Mouse (Mus musculus) megakaryocyte, embryonic 14.5 days (primary cell): ENCODE results near the gene Cobl. TPM values are rescaled to one million over a fixed set of nuclear protein-coding genes. Genes with fewer than 3 reads are reported as not detected.
A peak's percentile ranks its signal among the peaks of the same experiment; 100 is the strongest.

Source experiments
- H3K27me3 ChIP-seq: replicated peaks from 2 replicates; pipeline ENCODE3; 2012; ENCODE audit warnings: inconsistent platforms
- H3K36me3 ChIP-seq: replicated peaks from 2 replicates; pipeline ENCODE3; 2012; ENCODE audit warnings: low read length, inconsistent platforms, mixed read lengths
- H3K4me1 ChIP-seq: 2 replicates; pipeline ENCODE4 v1.6.1; 2012; ENCODE audit warnings: inconsistent platforms
- H3K4me3 ChIP-seq: replicated peaks from 2 replicates; pipeline ENCODE3; 2012; ENCODE audit warnings: moderate library complexity, mild to moderate bottlenecking, inconsistent platforms
- H3K9me3 ChIP-seq: 2 replicates; pipeline ENCODE4 v1.6.1; 2012; ENCODE audit warnings: inconsistent platforms
- FLI1 ChIP-seq: IDR thresholded peaks from 2 replicates; pipeline ENCODE4 v1.6.1; 2012; ENCODE audit warnings: low read length, inconsistent platforms, mixed read lengths
- GATA1 ChIP-seq: IDR thresholded peaks from 3 replicates; pipeline ENCODE4 v1.6.1; 2012; ENCODE audit warnings: mixed read lengths, low read length, inconsistent platforms, borderline replicate concordance
- polyA plus RNA-seq: library from polyadenylated mRNA; stranded (reverse); fragments of >175 nt; gene quantifications from 2 replicates; pipeline ENCODE4 v1.2.3, GENCODE M21; 2012; ENCODE audit warnings: low replicate concordance; ENCODE audit not compliant: insufficient read depth

The Cobl gene
- polyA plus RNA-seq, 1 experiment = not detected

DNA sequence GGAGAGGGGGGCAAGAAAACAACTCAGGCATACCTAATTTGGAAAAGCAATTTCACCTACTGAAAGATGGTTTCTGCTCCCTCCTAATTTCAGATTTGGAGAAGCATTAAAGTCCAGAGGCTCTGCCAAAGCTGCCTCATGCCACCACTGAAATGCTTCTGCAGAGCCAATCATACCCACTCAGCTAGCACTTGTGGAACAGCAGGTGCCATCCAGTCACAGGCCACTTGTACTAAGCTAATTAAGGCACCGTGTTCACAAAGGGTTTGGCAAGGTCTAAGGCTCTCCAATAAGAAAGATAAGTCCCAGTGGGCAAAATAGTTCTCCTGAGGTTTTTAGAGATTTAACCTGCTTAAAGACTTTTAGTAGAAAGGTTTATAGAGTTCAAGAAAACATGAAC lies 143.3 kb downstream of the Cobl start:
- no peaks in the 10 kb centered on the region for H3K4me1 ChIP-seq

DNA sequence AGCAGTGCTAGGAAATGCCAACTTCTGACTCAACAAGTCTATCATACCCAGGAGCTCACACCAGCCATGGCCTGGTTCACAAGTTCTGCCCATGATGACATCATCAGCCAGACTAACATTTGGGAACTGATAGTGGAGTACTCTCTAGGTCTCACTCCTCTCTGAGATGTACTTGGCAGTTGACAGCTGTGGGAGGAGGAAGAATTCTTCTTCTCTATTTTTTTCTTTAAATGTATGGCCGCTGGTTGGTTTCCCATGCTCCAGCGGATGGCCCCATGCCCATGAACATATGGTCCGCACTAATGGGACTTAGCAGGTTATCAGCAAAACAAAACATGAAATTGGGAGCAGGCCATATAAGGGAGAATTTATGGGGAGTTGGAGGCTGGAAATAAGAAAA lies 145.4 kb downstream of the Cobl start:
- no peaks in the 10 kb centered on the region for H3K9me3 ChIP-seq
- H3K36me3 ChIP-seq = no peaks in the 10 kb centered on the region
- H3K4me1 ChIP-seq = no peaks in the 10 kb centered on the region
- H3K4me3 ChIP-seq = no peak overlapping the region
- no peak for TF ChIP-seq FLI1
- no peak for TF ChIP-seq GATA1
- peaks cover under 1% of the 10 kb centered on the region for H3K27me3 ChIP-seq

More for the DNA sequence above, 143.3 kb downstream of the Cobl start:
- Histone ChIP-seq H3K36me3 (no peaks in the 10 kb centered on the region), H3K4me3 (no peak overlapping the region), H3K27me3 (peaks cover 3% of the 10 kb centered on the region), H3K9me3 (no peaks in the 10 kb centered on the region)
- TF ChIP-seq GATA1 = no peak

DNA sequence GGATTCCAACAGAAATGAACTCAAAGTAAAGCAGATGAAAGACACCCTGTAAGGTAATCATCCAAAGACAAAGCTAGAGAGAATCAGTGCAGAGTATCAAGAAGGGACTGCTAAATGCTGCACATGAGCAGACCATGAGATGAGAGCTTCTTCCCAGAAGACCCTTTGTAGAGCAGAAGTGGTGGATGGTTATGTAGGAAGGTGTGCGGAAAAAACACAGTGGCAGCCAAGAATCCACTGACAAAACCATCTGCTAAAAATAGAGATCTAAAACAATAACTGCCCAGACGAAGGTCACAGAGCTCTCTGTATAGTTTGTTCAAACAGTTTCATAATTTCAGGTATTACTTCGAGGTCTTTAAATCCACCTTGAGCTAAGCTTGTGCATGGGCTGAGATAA lies 149.1 kb downstream of the Cobl start:
- Histone ChIP-seq H3K4me1 (no peaks in the 10 kb centered on the region), H3K9me3 (no peaks in the 10 kb centered on the region), H3K27me3 (peaks cover 14% of the 10 kb centered on the region), H3K4me3 (no peak overlapping the region), H3K36me3 (no peaks in the 10 kb centered on the region)
- TF ChIP-seq GATA1 (no peak), FLI1 (no peak)

DNA sequence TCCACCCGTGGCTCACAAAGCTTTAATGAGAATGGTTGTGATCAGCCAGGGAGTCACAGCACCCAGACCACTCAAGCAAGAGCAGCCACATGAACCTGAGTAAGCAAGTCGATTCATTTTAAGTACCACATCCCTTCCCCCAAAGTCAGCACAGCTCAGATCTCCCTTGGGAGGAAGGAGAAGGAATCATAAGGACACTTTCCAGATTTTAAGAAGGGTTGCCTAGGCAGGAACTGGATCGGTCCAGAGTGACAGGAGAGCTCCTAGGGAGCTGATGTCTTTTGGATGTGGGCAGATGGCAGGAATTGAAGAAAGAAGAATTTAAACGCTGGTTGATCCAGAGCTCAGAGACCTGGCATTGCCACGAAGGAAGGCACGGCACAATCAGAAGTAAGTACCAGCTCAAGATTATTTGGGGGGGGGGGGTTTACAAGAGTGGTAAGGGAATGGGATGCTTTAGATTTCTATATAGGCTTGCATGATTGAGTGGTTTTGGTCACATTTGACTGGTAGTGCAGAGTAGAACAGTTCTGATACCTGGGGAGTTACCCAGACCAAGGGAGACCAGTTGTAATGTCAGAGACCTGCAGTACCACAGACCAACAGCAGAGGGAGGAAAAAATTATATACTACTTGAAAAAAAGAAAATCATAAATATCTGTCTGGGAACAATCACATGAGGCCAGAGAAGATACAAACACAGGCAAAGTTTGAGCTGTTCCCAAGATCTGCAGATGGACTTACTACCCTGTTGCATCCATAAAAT lies 150.3 kb downstream of the Cobl start:
- peaks cover 11% of the 10 kb centered on the region for H3K4me1 ChIP-seq
- H3K9me3 ChIP-seq = no peaks in the 10 kb centered on the region
- no peaks in the 10 kb centered on the region for H3K36me3 ChIP-seq
- no peak overlapping the region for H3K4me3 ChIP-seq
- H3K27me3 ChIP-seq = peaks cover 14% of the 10 kb centered on the region
- no peak for TF ChIP-seq GATA1

DNA sequence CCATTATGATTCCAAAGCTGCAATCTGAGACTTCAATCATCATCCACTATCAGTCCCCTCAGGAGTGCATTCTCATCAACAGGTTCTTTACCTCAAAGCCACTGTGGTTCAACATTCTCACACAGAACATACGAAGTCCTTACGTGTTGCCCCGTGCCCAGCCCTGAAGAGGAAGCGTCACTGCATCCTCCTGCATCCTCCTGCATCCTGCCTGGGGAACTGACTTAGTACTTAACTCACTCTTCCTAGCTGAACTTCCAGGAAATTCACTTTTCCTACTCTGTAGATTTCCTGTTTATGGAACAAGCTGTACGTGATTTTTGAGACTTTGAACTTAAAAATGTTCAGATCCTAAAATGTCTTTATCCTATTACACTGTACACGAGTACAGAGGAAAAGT lies 153.3 kb downstream of the Cobl start:
- peaks cover 15% of the 10 kb centered on the region for H3K4me1 ChIP-seq
- TF ChIP-seq FLI1 = no peak
- no peak for TF ChIP-seq GATA1
- no peak overlapping the region for H3K4me3 ChIP-seq
- H3K9me3 ChIP-seq = no peaks in the 10 kb centered on the region
- peaks cover 31% of the 10 kb centered on the region for H3K27me3 ChIP-seq
- no peaks in the 10 kb centered on the region for H3K36me3 ChIP-seq

DNA sequence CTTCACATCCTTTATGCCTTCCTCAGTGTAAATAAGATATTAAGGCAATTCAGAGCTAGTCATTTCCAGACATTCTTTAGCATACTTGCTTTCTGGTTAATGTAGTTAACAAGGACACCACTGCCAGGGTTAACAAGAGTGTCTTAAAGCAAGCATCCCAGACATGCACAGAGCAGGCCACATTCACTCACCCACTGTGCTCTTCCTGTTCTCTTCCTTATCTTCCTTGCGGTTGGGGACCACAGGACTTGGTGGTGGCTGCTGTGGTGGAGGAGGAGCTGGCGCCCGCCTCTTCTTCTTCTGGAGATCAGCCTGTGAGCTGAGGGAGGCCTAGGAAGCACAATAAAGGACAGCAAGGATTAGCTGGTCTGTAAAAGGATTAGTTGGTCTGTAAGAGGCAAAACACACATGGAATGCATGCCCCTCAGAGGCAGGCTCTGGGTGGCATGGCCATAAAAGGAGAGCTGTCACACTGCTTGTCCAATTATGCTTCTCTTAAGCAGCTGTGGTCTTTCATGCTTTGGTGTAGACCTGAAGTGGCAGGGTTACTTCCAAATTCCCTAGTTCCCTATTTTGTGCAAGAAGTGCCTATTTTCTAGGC lies 155.2 kb downstream of the Cobl start:
- TF ChIP-seq GATA1 (no peak), FLI1 (no peak)
- peaks cover 44% of the 10 kb centered on the region for H3K27me3 ChIP-seq
- H3K4me1 ChIP-seq = peaks cover 15% of the 10 kb centered on the region
- no peaks in the 10 kb centered on the region for H3K36me3 ChIP-seq
- H3K4me3 ChIP-seq = peak overlapping the region; percentile 50
- H3K9me3 ChIP-seq = no peaks in the 10 kb centered on the region

DNA sequence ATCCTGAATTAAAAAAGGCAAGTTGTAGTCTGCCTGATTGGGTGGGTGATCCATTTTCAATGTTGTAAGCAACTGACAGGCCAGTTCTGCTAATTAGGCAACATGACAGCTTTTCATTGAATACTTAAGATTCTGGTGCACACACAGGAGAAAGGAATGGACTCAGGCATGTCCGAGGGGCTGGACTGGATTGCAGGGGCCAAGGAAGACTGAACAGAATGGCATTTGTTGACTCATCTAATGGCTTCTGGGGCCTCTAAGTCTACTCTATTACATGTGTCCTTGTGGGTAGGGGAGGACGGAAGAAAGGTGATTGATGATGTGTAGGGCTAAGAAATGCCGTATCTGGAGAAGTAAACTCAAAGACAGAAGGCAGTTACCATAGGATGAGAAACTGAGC lies 159.9 kb downstream of the Cobl start:
- no peak overlapping the region for H3K4me3 ChIP-seq
- no peaks in the 10 kb centered on the region for H3K36me3 ChIP-seq
- peaks cover 32% of the 10 kb centered on the region for H3K27me3 ChIP-seq
- H3K9me3 ChIP-seq = no peaks in the 10 kb centered on the region
- H3K4me1 ChIP-seq = peaks cover 9% of the 10 kb centered on the region
- TF ChIP-seq FLI1 (no peak), GATA1 (no peak)

DNA sequence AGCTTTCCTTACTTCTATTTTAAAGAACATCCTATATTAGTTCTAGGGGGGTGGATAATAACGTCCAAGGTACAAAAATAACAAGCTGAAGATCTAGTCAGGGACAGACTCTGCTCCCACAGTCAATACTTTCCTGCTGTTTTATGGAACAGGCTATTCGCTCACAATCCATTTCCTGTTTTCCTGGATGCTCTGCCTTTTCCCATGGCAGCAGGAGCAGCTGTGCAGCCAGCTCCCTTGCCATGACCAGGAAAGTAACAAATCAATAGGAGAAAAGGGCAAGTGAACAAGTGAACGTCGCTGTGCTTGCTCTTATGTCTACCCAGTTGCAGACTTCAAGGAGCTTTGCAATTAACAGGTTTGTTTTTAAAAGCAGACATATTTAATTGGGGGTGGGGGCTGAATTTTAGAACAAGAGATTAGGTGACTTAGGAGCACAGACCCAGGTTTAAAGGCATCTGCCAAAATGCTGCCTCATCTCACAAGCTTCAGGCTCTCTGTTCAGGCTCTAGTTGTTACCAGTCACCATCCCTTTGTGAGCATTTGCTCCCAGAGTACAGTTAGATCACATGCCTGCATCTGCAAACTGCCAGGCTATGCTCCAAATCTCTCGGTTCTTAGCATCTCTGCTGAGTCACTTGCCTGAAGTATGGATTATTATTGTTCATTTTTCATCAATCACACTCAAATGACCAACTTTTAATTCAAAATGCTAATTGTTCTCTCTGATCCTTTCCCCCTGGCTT lies 164.9 kb downstream of the Cobl start:
- Histone ChIP-seq H3K4me3 (no peak overlapping the region), H3K27me3 (peaks cover 8% of the 10 kb centered on the region), H3K4me1 (no peaks in the 10 kb centered on the region), H3K36me3 (no peaks in the 10 kb centered on the region), H3K9me3 (no peaks in the 10 kb centered on the region)
- TF ChIP-seq FLI1 = no peak
- TF ChIP-seq GATA1 = no peak

DNA sequence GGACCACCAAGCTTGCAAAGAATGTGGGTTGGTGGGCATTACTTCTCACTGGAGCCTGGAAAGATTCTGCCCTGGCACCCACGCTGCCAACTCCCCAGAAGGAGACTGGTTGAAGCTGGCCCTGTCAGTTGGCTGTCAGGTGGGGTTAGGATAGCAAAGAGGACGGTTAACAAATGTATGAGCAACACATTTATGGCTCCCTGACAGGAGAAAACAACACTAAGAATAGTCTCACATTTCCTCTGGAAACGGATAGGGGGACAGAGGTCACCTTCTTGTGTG lies 173.2 kb downstream of the Cobl start:
- TF ChIP-seq FLI1 (no peak), GATA1 (no peak)
- Histone ChIP-seq H3K4me3 (no peak overlapping the region), H3K9me3 (no peaks in the 10 kb centered on the region), H3K36me3 (no peaks in the 10 kb centered on the region), H3K4me1 (no peaks in the 10 kb centered on the region; the same call in 1 of the 2 replicates), H3K27me3 (peaks cover 12% of the 10 kb centered on the region)

DNA sequence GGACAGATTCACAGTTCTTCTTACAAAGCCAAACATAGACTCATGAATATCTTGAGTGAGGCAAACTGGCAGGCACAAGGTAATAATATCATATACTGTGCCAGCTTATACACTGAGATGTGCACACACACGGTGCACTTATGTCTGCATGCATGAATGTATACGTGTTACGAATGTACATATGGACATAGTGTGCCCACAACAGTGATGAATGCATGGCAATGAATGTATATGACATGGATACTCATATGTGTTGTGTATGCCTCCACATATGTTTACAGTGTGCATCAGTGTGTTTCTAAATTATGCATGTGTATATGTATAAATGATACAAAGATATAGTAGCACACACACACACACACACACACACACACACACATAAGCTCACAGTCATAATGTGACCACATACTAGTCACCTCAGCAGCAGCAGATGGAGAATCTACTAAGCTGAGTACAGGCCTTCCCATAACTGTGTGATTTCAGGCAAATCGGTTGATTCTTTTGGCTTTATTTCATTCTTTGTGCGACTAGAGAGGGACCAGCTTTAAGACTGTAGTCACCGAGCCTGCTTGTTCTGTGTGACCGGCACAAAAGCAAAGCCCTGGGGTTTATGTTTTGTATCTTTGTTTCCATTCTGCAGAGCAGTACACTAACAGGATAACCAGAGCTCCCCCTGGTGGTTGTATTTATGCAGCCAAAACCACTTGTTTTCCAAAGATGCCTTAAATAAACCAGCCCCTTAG lies 173.7 kb downstream of the Cobl start:
- Histone ChIP-seq H3K27me3 (peaks cover 12% of the 10 kb centered on the region), H3K4me3 (peak overlapping the region; percentile 17), H3K36me3 (no peaks in the 10 kb centered on the region), H3K4me1 (no peaks in the 10 kb centered on the region; the same call in 1 of the 2 replicates), H3K9me3 (no peaks in the 10 kb centered on the region)
- TF ChIP-seq GATA1 = no peak
- no peak for TF ChIP-seq FLI1
